Mouse (Mus musculus) hindbrain, postnatal 0 days (tissue): ENCODE data around the gene B4galt5. TPM values are rescaled to one million over a fixed set of nuclear protein-coding genes. Genes with fewer than 3 reads are reported as not detected.

ENCODE experiments used
- ATAC-seq: fragments of 200-750 bp; cut with Nextera tagmentation; 2 replicates; pipeline ENCODE4 v1.8.0; 2017; ENCODE audit warnings: mild to moderate bottlenecking, moderate TSS enrichment, moderate library complexity
- DNase-seq: peaks from one replicate; pipeline ENCODE4 v3.0.0-alpha.2; 2015; ENCODE audit warnings: low spot score
- H3K27ac ChIP-seq: fragments of 300-500 bp; sonication (generic); 2 replicates; pipeline ENCODE4 v1.5.1; 2014; ENCODE audit warnings: mild to moderate bottlenecking
- H3K27me3 ChIP-seq: fragments of 300-500 bp; sonication (generic); 2 replicates; pipeline ENCODE4 v1.6.1; 2014; ENCODE audit warnings: low read length, mixed read lengths; ENCODE audit not compliant: insufficient read depth
- H3K36me3 ChIP-seq: fragments of 300-500 bp; sonication (generic); 2 replicates; pipeline ENCODE4 v1.6.1; 2014; ENCODE audit warnings: low read length, mixed read lengths; ENCODE audit not compliant: insufficient read depth
- H3K4me1 ChIP-seq: fragments of 300-500 bp; sonication (generic); 2 replicates; pipeline ENCODE4 v1.6.1; 2014; ENCODE audit warnings: antibody characterized with exemption, low read length, mixed read lengths; ENCODE audit not compliant: insufficient read depth
- H3K4me2 ChIP-seq: fragments of 300-500 bp; sonication (generic); 2 replicates; pipeline ENCODE4 v1.6.1; 2014; ENCODE audit warnings: low read depth, mild to moderate bottlenecking, low read length, moderate library complexity, mixed read lengths
- H3K4me3 ChIP-seq: fragments of 300-500 bp; sonication (generic); 2 replicates; pipeline ENCODE4 v1.5.1; 2014; ENCODE audit warnings: low read length
- H3K9ac ChIP-seq: fragments of 300-500 bp; sonication (generic); replicated peaks from 2 replicates; pipeline ENCODE4 v1.6.1; 2014; ENCODE audit warnings: mild to moderate bottlenecking, low read length, moderate library complexity, mixed read lengths
- H3K9me3 ChIP-seq: fragments of 300-500 bp; sonication (generic); 2 replicates; pipeline ENCODE4 v1.6.1; 2016; ENCODE audit warnings: low read length, mixed read lengths
- CTCF ChIP-seq: IDR thresholded peaks from 2 replicates; pipeline ENCODE4 v1.5.1; 2016; ENCODE audit warnings: antibody characterized with exemption, control low read depth, low read depth
- WGBS: fragments of 180-500 bp; shearing (Covaris S2); extraction: QIAGEN DNeasy Blood & Tissue Kit; methylation state at CpG from one replicate; pipeline ENCODE4 v1.1.7; 2014; 5-methylcytosine and 5-hydroxymethylcytosine counted together
- polyA plus RNA-seq: library from polyadenylated mRNA; unstranded; fragments of >200 nt; fragmentation: Nextera tagmentation; extraction: Ambion mirVana; gene quantifications from 2 replicates; pipeline ENCODE4 v1.2.1, GENCODE M21; 2015
- total RNA-seq: library from RNA; depleted of rRNA; stranded (reverse); fragments of >200 nt; gene quantifications from 2 replicates; pipeline ENCODE4 v1.2.3, GENCODE M21; 2014

Gene B4galt5
- total and polyA plus RNA-seq, 2 experiments from 2014 or later = 31.5 to 67.5 TPM

GRCm38 (mm10) chr2:167305382-167306272, 43.4 kb downstream of the B4galt5 start:
- Histone ChIP-seq H3K9me3 (no peaks in the 10 kb centered on the region), H3K9ac (no peak overlapping the region), H3K4me1 (peaks cover 3% of the 10 kb centered on the region; the same call in 1 of the 2 replicates), H3K27me3 (no peaks in the 10 kb centered on the region), H3K27ac (no peak overlapping the region), H3K4me2 (no peak overlapping the region), H3K36me3 (peaks cover 8% of the 10 kb centered on the region; the same call in 1 of the 2 replicates), H3K4me3 (no peak overlapping the region)
- no peak for DNase-seq
- TF ChIP-seq CTCF = no peak
- WGBS = 93% methylated on average over 12 of the region's 13 CpGs
- ATAC-seq = no peak

GRCm38 (mm10) chr2:167304651-167305381, 44.2 kb downstream of the B4galt5 start:
- WGBS = 89% methylated on average over 16 of the region's 16 CpGs
- no peak for TF ChIP-seq CTCF
- DNase-seq = no peak
- Histone ChIP-seq H3K9ac (no peak overlapping the region), H3K27ac (no peak overlapping the region), H3K9me3 (no peaks in the 10 kb centered on the region), H3K4me1 (peaks cover 5% of the 10 kb centered on the region; the same call in 1 of the 2 replicates), H3K4me2 (no peak overlapping the region), H3K27me3 (no peaks in the 10 kb centered on the region), H3K36me3 (peaks cover 8% of the 10 kb centered on the region; the same call in 1 of the 2 replicates), H3K4me3 (no peak overlapping the region)
- ATAC-seq = no peak

GRCm38 (mm10) chr2:167303806-167304205, 45.2 kb downstream of the B4galt5 start:
- no peak for TF ChIP-seq CTCF
- 83% methylated on average over 6 of the region's 6 CpGs for WGBS

GRCm38 (mm10) chr2:167303196-167303595, 45.8 kb downstream of the B4galt5 start:
- ATAC-seq = no peak
- no peak for DNase-seq
- Histone ChIP-seq H3K4me1 (peaks cover 15% of the 10 kb centered on the region; the same call in 1 of the 2 replicates), H3K27me3 (no peaks in the 10 kb centered on the region), H3K27ac (no peak overlapping the region), H3K4me2 (no peak overlapping the region), H3K9ac (no peak overlapping the region), H3K4me3 (no peak overlapping the region), H3K9me3 (no peaks in the 10 kb centered on the region), H3K36me3 (peaks cover 8% of the 10 kb centered on the region; the same call in 1 of the 2 replicates)
- 93% methylated on average over 8 of the region's 8 CpGs for WGBS
- TF ChIP-seq CTCF = no peak

More at GRCm38 (mm10) chr2:167303806-167304205, 45.2 kb downstream of the B4galt5 start:
- ATAC-seq (no peak), DNase-seq (no peak)
- no peak overlapping the region for H3K9ac ChIP-seq
- no peak overlapping the region for H3K4me2 ChIP-seq
- H3K9me3 ChIP-seq = no peaks in the 10 kb centered on the region
- peaks cover 14% of the 10 kb centered on the region; the same call in 1 of the 2 replicates for H3K4me1 ChIP-seq
- H3K27ac ChIP-seq = no peak overlapping the region
- H3K4me3 ChIP-seq = no peak overlapping the region
- no peaks in the 10 kb centered on the region for H3K27me3 ChIP-seq
- peaks cover 8% of the 10 kb centered on the region; the same call in 1 of the 2 replicates for H3K36me3 ChIP-seq

- no peak overlapping the region for H3K4me3 ChIP-seq
- peaks cover 15% of the 10 kb centered on the region; the same call in 1 of the 2 replicates for H3K4me1 ChIP-seq
- H3K36me3 ChIP-seq = peaks cover 8% of the 10 kb centered on the region; the same call in 1 of the 2 replicates
- H3K4me2 ChIP-seq = no peak overlapping the region
- TF ChIP-seq CTCF = no peak
- no peaks in the 10 kb centered on the region for H3K9me3 ChIP-seq
- no peak overlapping the region for H3K27ac ChIP-seq
- H3K27me3 ChIP-seq = no peaks in the 10 kb centered on the region
- 69% methylated on average over 1 of the region's 1 CpGs for WGBS
- DNase-seq (no peak), ATAC-seq (no peak)
- H3K9ac ChIP-seq = no peak overlapping the region
Observed at GRCm38 (mm10) chr2:167302641-167303040, 46.3 kb downstream of the B4galt5 start.

GRCm38 (mm10) chr2:167302031-167302430, 47.0 kb downstream of the B4galt5 start:
- Histone ChIP-seq H3K9me3 (no peaks in the 10 kb centered on the region), H3K4me2 (no peak overlapping the region), H3K27ac (no peak overlapping the region), H3K4me3 (no peak overlapping the region), H3K27me3 (no peaks in the 10 kb centered on the region), H3K36me3 (peaks cover 8% of the 10 kb centered on the region; the same call in 1 of the 2 replicates), H3K9ac (no peak overlapping the region), H3K4me1 (peaks cover 11% of the 10 kb centered on the region; the same call in 1 of the 2 replicates)
- no peak for TF ChIP-seq CTCF
- 93% methylated on average over 12 of the region's 12 CpGs for WGBS
- ATAC-seq = no peak
- DNase-seq = no peak
